Mouse (Mus musculus) embryonic stem cell, embryonic (primary cell): ENCODE measurements at regions not wholly inside any gene's neighbourhood (a gene's known extent, or its start where the extent isn't known, plus 50 kb on each side); places are given as distances from the start of the nearest gene placed in this dataset.

Experiments
- CTCF ChIA-PET, 4 experiments: fragments of 300-600 bp in 2 of 4; fragments of 350-600 bp in 2 of 4; sonication (Branson Sonifier 250); formaldehyde crosslinking; loops; one replicate each; lab custom pipeline; 2022; ENCODE audit warnings: inconsistent platforms in 2 of 4; lab: Charles Lee
- POLR2A ChIA-PET, 4 experiments: fragments of 300-600 bp in 2 of 4; fragments of 350-600 bp in 2 of 4; sonication (Branson Sonifier 250); formaldehyde crosslinking; loops; one replicate each; lab custom pipeline; 2022; ENCODE audit warnings: antibody characterized with exemption in 4 of 4, inconsistent platforms in 1 of 4; lab: Charles Lee

DNA sequence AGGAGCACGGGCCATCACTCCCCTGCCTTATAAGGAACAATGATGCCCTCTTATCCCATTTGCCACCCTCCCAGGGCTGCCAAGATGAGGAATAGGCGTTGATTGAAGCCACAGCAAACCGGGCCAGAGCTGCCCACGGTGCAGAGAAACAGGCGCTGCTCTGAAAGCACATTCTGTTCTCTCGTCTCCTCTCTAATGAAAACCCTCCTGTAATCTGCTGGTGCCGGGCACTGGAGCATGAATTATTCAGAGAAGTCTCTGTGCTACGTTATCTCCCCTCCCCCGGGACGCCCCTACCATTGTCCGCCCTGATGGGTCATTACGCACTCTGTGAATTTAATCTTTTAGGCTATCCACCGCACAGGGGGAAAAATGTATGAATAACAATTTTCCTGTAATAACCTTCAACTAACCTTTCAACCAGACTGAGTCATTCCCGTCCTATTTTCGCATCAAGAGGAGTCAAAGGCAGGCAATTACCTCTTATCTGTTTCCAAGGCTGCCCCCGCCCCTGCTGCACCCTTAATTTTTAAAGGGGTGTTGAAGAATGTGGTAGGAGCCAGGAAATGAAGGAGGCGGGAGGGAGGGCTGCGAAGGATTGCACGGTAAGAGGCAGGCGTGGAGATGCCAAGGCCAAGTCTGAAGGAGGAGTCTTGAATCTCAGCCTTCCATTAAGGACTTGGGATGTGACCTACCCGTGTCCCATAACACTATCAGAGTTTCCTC, 201.6 kb downstream of the Tle3 start:
- CTCF ChIA-PET = no interaction called here
- POLR2A ChIA-PET = interaction anchor here in 1 of 4 experiments (0.6 to 4.4 kb wide), 2 partner anchors 23 to 200 kb away, joined by 3 to 24 read pairs; no protein-coding TSS in a partner anchor

GRCm38 (mm10) chr9:61563017-61563416, 190.9 kb downstream of the Tle3 start:
- ChIA-PET CTCF (interaction anchor here in 1 of 4 experiments (0.5 kb wide), 1 partner anchor 1212 kb away, joined by 4 read pairs; no protein-coding TSS in a partner anchor), POLR2A (no interaction called here)

DNA sequence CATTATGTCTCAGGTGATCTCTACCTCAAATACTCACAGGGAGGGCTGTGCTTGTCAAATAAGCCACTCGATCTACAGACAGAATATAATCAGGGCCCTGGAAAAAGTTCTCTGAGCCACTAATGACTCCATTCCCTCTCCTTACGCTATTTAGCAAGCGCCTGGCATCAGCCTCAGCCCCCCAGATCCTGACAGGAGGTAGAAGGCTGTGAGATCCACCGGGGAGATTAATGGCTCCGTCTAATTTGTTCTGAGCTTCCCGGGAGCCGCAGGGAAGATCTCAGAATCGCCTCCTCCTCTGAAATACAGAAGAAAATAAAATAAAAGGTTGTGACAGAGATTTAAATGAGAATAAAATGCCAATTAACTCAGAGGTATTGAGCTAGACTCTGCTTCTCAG, 189.4 kb downstream of the Tle3 start:
- CTCF ChIA-PET = no interaction called here
- POLR2A ChIA-PET = interaction anchor here in 2 of 4 experiments (0.7 kb wide), 3 partner anchors 205 to 463 kb away, joined by 3 to 6 read pairs (median 6); no protein-coding TSS in a partner anchor

DNA sequence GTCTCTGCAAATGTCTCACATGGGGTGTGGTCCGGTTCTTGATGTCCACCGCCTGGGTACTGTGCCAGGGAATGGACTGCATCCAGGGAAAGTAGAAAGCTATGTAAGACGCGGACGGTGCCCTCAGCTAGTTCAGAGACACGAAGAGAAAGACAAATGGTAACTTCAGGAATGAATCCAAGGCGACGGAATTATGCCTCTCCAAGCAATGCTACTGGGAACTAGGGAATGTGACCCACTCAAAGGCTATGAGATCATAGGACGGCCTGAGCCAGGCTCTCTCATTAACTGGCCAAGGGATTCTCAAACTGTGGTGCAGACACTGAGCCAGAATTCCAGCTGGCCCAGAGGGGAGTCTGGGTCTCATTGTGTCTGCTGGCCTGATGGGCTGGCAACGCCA, 186.5 kb downstream of the Tle3 start:
- ChIA-PET POLR2A (no interaction called here), CTCF (interaction anchor here in 1 of 4 experiments (0.5 kb wide), 1 partner anchor 16 kb away, joined by 6 read pairs; no protein-coding TSS in a partner anchor)

DNA sequence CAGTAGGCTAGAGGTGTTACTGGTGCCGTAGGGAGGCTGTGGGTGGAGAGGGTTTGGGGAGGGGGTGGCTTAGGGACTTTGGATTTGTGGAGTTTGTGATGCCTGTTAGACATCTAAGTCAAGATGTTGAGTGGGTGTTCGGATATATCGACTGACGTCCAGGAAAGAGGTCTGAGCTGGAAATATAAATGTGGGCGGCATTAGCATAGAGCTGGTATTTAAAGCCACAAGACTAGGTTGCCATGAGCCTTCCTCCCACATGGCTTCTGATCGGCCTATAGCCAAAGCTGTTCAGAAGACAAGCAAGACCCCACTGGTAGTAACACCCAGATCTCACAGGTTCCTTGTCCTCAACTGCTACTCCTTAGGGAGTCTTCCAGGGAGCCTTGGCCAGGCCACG, 184.9 kb downstream of the Tle3 start:
- CTCF ChIA-PET = interaction anchor here in 3 of 4 experiments (0.5 to 0.6 kb wide), 3 partner anchors 9 to 1278 kb away, joined by 3 to 4 read pairs (median 3); no protein-coding TSS in a partner anchor

GRCm38 (mm10) chr9:61555173-61555572, 183.0 kb downstream of the Tle3 start:
- CTCF ChIA-PET = no interaction called here
- POLR2A ChIA-PET = interaction anchor here in 3 of 4 experiments (0.5 to 1.4 kb wide), 4 partner anchors 12 to 533 kb away, joined by 3 to 4 read pairs (median 3); no protein-coding TSS in a partner anchor

More for the DNA sequence above, 184.9 kb downstream of the Tle3 start:
- POLR2A ChIA-PET = interaction anchor here in 2 of 4 experiments (0.6 to 1.3 kb wide), 3 partner anchors 40 to 321 kb away, joined by 3 to 4 read pairs (median 4); no protein-coding TSS in a partner anchor

DNA sequence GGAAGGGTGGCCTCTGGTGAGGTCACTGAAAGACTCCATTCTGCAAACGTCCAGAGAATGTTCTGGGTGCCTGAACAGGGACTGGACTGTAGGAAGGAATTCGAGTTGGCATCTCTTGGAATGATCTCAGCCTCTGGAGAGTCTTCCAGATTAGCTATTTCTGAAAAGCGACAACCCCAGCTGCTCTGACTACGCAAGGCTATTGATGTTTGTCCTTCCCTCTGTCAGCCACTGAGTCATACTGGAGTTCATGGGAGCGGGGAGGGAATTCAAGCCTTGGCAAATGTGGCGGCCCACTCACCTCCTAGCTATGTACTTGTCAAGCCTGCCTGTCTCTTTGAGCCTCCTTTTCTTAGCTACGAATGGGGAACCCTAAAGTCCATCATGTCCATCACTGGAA, 182.4 kb downstream of the Tle3 start:
- ChIA-PET POLR2A (interaction anchor here in 3 of 4 experiments (0.5 to 1.1 kb wide), 3 partner anchors 13 to 533 kb away, joined by 3 read pairs; no protein-coding TSS in a partner anchor), CTCF (no interaction called here)

DNA sequence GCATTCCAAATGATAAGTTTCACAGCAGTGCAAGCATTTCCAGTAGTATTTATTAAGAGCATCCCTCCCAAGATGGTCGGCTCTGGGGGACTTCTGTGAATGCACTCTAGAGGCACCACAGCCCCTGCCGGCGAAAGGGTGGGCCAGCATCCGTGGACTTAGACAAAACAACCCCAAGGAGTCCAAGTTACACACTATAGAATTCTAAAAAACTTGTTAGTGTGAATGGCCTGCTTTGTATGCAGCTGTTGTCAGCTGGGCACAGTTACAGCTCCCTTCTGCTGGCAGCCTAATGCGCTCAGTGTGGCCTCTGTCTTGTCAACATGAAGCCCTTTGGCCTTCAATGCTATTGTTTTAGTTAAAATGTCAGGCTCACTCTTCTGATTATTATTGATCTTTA, 181.5 kb downstream of the Tle3 start:
- POLR2A ChIA-PET = interaction anchor here in 1 of 4 experiments (1.0 kb wide), 1 partner anchor 43 kb away, joined by 3 read pairs; no protein-coding TSS in a partner anchor
- CTCF ChIA-PET = interaction anchor here in 2 of 4 experiments (0.6 to 0.7 kb wide), 2 partner anchors 165 to 307 kb away, joined by 3 read pairs; no protein-coding TSS in a partner anchor

- ChIA-PET CTCF (no interaction called here), POLR2A (interaction anchor here in 2 of 4 experiments (0.7 kb wide), 2 partner anchors 30 to 117 kb away, joined by 3 read pairs; no protein-coding TSS in a partner anchor)
Measured at GRCm38 (mm10) chr9:61551361-61551760, 179.2 kb downstream of the Tle3 start.

- POLR2A ChIA-PET = interaction anchor here in 1 of 4 experiments (0.6 kb wide), 1 partner anchor 458 kb away, joined by 5 read pairs; no protein-coding TSS in a partner anchor
- CTCF ChIA-PET = no interaction called here
Measured at GRCm38 (mm10) chr9:61550326-61550725, 178.2 kb downstream of the Tle3 start.

DNA sequence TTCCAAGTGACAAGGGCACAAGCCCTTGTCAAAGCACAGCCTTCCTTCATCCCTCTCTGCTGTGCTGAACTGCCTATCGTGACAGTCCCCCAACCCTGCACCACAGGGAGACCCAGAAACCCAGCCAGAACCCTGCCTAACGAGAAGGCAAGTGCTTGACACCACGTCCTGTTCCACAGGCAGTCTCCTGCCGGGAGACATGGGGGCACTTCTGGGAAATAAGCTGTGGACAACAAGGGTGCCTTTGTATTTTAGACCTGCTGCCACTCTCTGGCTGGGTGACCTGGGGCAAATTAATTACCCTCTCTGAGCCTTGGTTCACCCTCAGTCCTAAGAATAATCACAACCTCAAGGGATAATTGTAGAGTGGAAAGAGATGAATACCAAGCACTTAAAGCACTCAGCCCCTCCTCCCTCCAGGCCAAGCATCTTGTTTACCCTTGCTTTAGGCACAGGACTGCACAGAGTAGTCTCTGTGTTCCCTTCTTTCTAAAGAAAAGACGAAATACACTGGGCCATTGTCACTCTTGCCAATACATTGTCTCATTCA, 177.6 kb downstream of the Tle3 start:
- ChIA-PET POLR2A (no interaction called here), CTCF (no interaction called here)

DNA sequence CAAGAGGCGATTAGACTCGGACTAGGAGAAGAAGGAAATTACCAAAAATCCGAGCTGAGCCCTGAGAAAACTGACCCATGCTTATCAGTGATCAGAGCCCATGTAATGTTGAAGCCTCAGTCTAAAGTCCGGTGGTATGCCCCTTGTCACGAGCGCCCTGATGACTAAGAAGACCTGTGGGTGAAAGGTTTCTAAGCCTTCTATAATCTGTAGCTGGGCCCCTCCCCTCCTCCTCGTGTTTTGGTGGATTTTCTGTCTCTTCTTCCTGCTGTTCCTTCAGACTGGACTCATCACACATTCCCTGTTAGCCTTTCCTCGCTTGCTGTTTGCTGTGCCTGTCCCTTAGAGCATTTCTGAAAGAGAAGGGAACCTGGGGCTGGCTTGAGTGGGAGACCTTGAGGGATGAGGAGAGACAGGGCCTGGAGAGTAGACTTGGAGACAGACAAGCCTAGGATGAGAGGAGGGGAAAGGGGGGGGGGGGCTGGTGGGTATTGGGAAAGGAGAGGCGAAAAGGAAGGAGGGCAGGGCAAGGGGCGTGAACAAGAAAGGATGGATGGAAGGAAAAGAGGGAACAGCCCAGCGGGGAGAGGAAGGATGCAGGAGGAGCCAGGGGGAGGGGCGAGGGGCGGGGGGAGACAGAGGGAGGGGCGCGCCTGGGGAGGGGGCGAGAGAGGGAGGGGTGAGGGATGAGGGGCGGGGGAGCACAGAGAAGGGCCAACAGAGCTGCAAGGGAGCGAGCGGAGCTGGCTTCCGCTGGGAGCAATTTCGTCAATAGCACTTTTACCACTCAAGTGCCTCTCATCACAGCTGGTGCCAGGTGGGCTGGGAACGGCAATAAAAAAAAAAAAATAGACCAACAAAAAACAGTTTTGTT, 165.4 kb downstream of the Tle3 start:
- POLR2A ChIA-PET = interaction anchor here in 3 of 4 experiments (0.5 to 1.3 kb wide), 4 partner anchors 8 to 104 kb away, joined by 3 read pairs; no protein-coding TSS in a partner anchor

DNA sequence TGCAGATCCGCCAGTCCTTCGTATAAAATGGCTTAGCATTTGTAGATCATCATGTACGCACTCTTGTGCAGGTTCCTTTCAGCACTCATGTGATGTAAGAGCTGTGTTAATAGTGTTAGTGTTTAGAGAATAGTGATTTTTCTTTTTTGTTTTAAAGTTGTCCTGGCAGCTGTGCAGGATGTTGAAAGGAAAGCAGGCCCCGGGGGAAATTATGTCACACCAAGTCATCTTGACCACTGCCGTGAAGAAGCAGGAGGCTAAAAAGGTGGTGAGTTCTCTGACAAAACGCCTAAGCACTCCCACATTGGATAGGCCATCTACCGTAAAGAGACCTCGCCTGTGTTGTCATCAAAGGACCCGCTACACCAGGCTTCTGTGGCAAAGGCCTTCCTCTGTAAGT, 161.1 kb downstream of the Tle3 start:
- POLR2A ChIA-PET = interaction anchor here in 2 of 4 experiments (0.6 kb wide), 2 partner anchors 75 to 132 kb away, joined by 3 to 4 read pairs; no protein-coding TSS in a partner anchor
- CTCF ChIA-PET = no interaction called here

More for the DNA sequence above, 165.4 kb downstream of the Tle3 start:
- CTCF ChIA-PET = interaction anchor here in 1 of 4 experiments (0.5 kb wide), 1 partner anchor 651 kb away, joined by 5 read pairs; no protein-coding TSS in a partner anchor

DNA sequence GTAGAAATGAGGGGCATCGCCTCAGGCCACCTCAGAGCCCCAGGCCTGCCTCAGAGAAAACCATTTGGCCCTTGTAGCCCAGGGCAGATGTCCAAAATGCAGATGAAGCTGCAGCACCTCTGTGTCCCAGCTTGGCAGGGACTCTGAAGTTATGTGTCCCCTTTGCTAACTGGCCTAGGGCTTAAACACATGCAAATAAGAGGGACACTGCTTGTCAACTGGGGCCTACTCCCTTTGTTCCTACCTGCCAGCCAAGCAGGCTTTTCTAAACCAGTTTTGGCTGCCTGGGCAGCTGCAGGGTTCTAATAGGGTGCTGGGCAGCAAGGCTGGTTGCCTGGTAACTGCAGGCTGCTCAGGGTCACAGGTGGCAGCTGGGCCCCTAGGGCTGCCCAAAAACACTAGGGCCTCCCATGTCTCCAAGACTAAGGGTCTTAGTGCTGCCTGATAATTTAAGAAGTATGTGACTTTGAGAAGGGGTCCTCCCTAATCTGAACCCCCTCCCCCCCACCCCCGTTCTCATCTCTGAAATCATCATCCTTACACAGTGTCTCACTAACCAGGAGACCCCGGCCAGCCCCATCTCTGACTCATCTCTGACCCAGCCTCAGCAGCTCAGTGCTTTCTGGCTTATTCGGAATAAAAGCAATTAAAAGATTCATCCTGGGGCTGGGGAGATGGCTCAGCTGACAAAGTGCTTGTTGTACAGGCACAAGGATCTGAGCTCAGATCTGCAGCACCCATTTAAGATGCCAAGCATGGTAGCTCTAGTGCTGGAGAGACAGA, 158.3 kb downstream of the Tle3 start:
- POLR2A ChIA-PET = interaction anchor here in 3 of 4 experiments (0.6 to 1.4 kb wide), 6 partner anchors 15 to 704 kb away, joined by 3 to 5 read pairs (median 3); partner anchors contain the start of gene Tle3 (in 1 of the 3)
- CTCF ChIA-PET = interaction anchor here in 1 of 4 experiments (0.7 kb wide), 1 partner anchor 165 kb away, joined by 3 read pairs; no protein-coding TSS in a partner anchor

- POLR2A ChIA-PET = interaction anchor here in 1 of 4 experiments (0.7 kb wide), 1 partner anchor 1506 kb away, joined by 4 read pairs; no protein-coding TSS in a partner anchor
- CTCF ChIA-PET = interaction anchor here in 1 of 4 experiments (0.7 kb wide), 1 partner anchor 169 kb away, joined by 3 read pairs; no protein-coding TSS in a partner anchor
Measured at GRCm38 (mm10) chr9:61528286-61528865, 156.2 kb downstream of the Tle3 start.

DNA sequence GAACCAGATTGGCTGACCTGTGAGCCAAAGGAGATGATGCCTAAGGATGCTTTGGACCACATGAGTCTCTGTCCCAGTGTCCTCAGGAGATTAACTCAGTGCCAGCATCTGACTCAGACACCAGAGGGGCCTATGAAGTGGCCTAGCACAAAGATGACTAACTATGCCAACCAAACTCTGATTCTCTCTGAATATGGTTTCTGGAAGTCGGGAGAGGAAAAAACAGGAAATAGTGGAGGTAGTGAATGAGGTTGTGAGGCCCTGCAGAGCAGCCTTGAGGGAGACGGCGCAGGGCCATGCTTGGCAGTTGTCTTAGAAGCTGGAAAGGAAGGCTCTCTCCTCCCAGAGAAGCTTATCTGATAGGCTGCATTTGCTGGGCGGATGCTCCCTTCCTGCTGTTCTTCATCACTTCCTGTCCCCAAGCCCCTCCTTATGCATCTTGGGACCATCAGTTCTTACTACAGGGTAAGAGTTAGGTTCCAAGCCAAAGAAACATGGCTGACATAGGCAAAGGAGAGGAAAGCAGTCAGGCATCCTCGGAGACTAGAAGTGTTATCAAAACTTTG, 155.4 kb downstream of the Tle3 start:
- CTCF ChIA-PET = no interaction called here

More for the DNA sequence above, 155.4 kb downstream of the Tle3 start:
- POLR2A ChIA-PET = no interaction called here
